8 mouse cellular contexts compared by ENCODE assay signal in genomic region chr4:154963901-154964580, GRCm38 (mm10). TPM values are rescaled to one million over a fixed set of nuclear protein-coding genes. Genes with fewer than 3 reads are reported as not detected.
DNase-seq lines count a peak whose midpoint lies in the region; ATAC-seq and TF ChIP-seq lines count a peak whose summit lies in the region.

Gene Pank4 (plus strand): TSS chr4:154964123.

- TF ChIP-seq EP300 in lung, postnatal 0 days (IDR thresholded peaks at IDR 0.05): no peak

- H3K4me1 ChIP-seq in hindbrain, embryonic 11.5 days (replicated peaks; ENCODE audit: control insufficient read depth, insufficient read depth, low read length): peaks cover 20% of the 10 kb centered on the region
- H3K4me1 ChIP-seq in lung, postnatal 0 days (ENCODE audit: insufficient read depth, low read depth, low read length): peaks cover 3% of the 10 kb centered on the region; the same call in 1 of the 2 replicates

- peak; percentile 80 for ATAC-seq in hindbrain, embryonic 11.5 days (ENCODE audit: low FRiP score)
- ATAC-seq in lung, postnatal 0 days: peak; percentile 96

- peak within 1 kb of the TSS; percentile 84 for H3K4me3 ChIP-seq in hindbrain, embryonic 11.5 days (ENCODE audit: low read depth, low read length)
- peak within 1 kb of the TSS; percentile 82 for H3K4me3 ChIP-seq in lung, postnatal 0 days (ENCODE audit: low read depth, low read length)

- DNase-seq in Muller cell, postnatal 12 days (ENCODE audit: inconsistent ontology term): peak; percentile 92
- DNase-seq in cerebellum, adult 9-11 months: peak; percentile 94
- DNase-seq in frontal cortex, postnatal 10 days (ENCODE audit: low spot score in 2 of 2): peak; percentile 87 to 90
- DNase-seq in hindbrain, embryonic 11.5 days (ENCODE audit: low spot score): peak; percentile 93
- DNase-seq in layer of hippocampus, postnatal 10 days (ENCODE audit: low spot score in 2 of 2): peak; percentile 88 to 91
- peak; percentile 97 for DNase-seq in lung, postnatal 0 days (ENCODE audit: low spot score)
- peak; percentile 73 for DNase-seq in ovary, postnatal 10 days (ENCODE audit: low spot score)
- peak; percentile 87 for DNase-seq in thymus, postnatal 0 days (ENCODE audit: low spot score)

- peak within 1 kb of the TSS; percentile 79 for H3K4me2 ChIP-seq in hindbrain, embryonic 11.5 days (replicated peaks; ENCODE audit: low read depth, low read length)
- H3K4me2 ChIP-seq in lung, postnatal 0 days (replicated peaks; ENCODE audit: low read depth, low read length): peak within 1 kb of the TSS; percentile 81

- no peak for TF ChIP-seq CTCF in lung, postnatal 0 days (IDR thresholded peaks at IDR 0.05)

- H3K9ac ChIP-seq in hindbrain, embryonic 11.5 days (ENCODE audit: low read depth, low read length): peak within 1 kb of the TSS; percentile 97
- peak within 1 kb of the TSS; percentile 56 for H3K9ac ChIP-seq in lung, postnatal 0 days (replicated peaks; ENCODE audit: low read depth)

- peaks cover 7% of the 10 kb centered on the region for H3K27me3 ChIP-seq in hindbrain, embryonic 11.5 days (ENCODE audit: control insufficient read depth, insufficient read depth, low read length)
- H3K27me3 ChIP-seq in lung, postnatal 0 days (replicated peaks; ENCODE audit: insufficient read depth, low read length): peaks cover 41% of the 10 kb centered on the region

- H3K27ac ChIP-seq in hindbrain, embryonic 11.5 days (ENCODE audit: low read depth, low read length): peak within 1 kb of the TSS; percentile 98
- peak within 1 kb of the TSS; percentile 83 for H3K27ac ChIP-seq in lung, postnatal 0 days (ENCODE audit: low read length)

- no peaks in the 10 kb centered on the region for H3K9me3 ChIP-seq in hindbrain, embryonic 11.5 days (ENCODE audit: control insufficient read depth, low read length)
- H3K9me3 ChIP-seq in lung, postnatal 0 days (ENCODE audit: low read length): no peaks in the 10 kb centered on the region

- no peaks in the 10 kb centered on the region for H3K36me3 ChIP-seq in hindbrain, embryonic 11.5 days (ENCODE audit: control insufficient read depth, insufficient read depth, low read length)
- H3K36me3 ChIP-seq in lung, postnatal 0 days (ENCODE audit: insufficient read depth, low read length): no peaks in the 10 kb centered on the region

- under 1% methylated on average over 42 of the region's 66 CpGs for WGBS in hindbrain, embryonic 11.5 days
- 1% methylated on average over 45 of the region's 66 CpGs for WGBS in lung, postnatal 0 days

RNA-seq across cellular contexts. Expression of gene Pank4, which starts in this region (rescaled TPM):
- polyA plus RNA-seq in hindbrain, embryonic 11.5 days (2014; fragmentation: Nextera tagmentation; extraction: Ambion mirVana): 31.5 and 37.4 TPM in 2 replicates
- 10 to 100 TPM; 26.9 to 31.9 TPM for total RNA-seq in layer of hippocampus, postnatal 10 days (2021)
- 20.5 and 23.0 TPM in 2 replicates for polyA plus RNA-seq in lung, postnatal 0 days (2015; fragmentation: Nextera tagmentation; extraction: Ambion mirVana)
- 41.5 and 42.9 TPM in 2 replicates for polyA plus RNA-seq in thymus, postnatal 0 days (2015; fragmentation: Nextera tagmentation; extraction: Ambion mirVana)

Comparison
In these comparisons a context has a peak if more than half of its experiments do, and no peak if none do; other contexts are left out.
1. Peak in every context shown above with its lines: DNase-seq, ATAC-seq, H3K4me3 ChIP-seq and H3K27ac ChIP-seq.